Mouse (Mus musculus) forebrain, embryonic 14.5 days (tissue): ENCODE measurements around the gene Gm11232. TPM values are rescaled to one million over a fixed set of nuclear protein-coding genes. Genes with fewer than 3 reads are reported as not detected.

ENCODE experiments used
- ATAC-seq: fragments of 200-750 bp; cut with Nextera tagmentation; 2 replicates; pipeline ENCODE4 v1.8.0; 2017; ENCODE audit warnings: mild to moderate bottlenecking, moderate library complexity
- DNase-seq: peaks from one replicate; pipeline ENCODE4 v3.0.0-alpha.2; 2015; ENCODE audit warnings: low spot score
- H3K27ac ChIP-seq: fragments of 300-500 bp; sonication (generic); 2 replicates; pipeline ENCODE4 v1.5.1; 2014; ENCODE audit warnings: low read depth, mild to moderate bottlenecking, control low read depth, low read length, moderate library complexity
- H3K27me3 ChIP-seq: fragments of 300-500 bp; sonication (generic); replicated peaks from 2 replicates; pipeline ENCODE4 v1.6.1; 2014; ENCODE audit warnings: low read length, control low read depth, mixed read lengths; ENCODE audit not compliant: control insufficient read depth, insufficient read depth
- H3K36me3 ChIP-seq: fragments of 300-500 bp; sonication (generic); 2 replicates; pipeline ENCODE4 v1.6.1; 2014; ENCODE audit warnings: low read length, control low read depth; ENCODE audit not compliant: control insufficient read depth, insufficient read depth
- H3K4me1 ChIP-seq: fragments of 300-500 bp; sonication (generic); 2 replicates; pipeline ENCODE4 v1.6.1; 2014; ENCODE audit warnings: antibody characterized with exemption, low read length, control low read depth; ENCODE audit not compliant: control insufficient read depth, insufficient read depth
- H3K4me2 ChIP-seq: fragments of 300-500 bp; sonication (generic); 2 replicates; pipeline ENCODE4 v1.6.1; 2014; ENCODE audit warnings: mild to moderate bottlenecking, control low read depth, low read length
- H3K4me3 ChIP-seq: fragments of 300-500 bp; sonication (generic); 2 replicates; pipeline ENCODE4 v1.5.1; 2014; ENCODE audit warnings: low read depth, low read length, control low read depth
- H3K9ac ChIP-seq: fragments of 300-500 bp; sonication (generic); 2 replicates; pipeline ENCODE4 v1.6.1; 2014; ENCODE audit warnings: mild to moderate bottlenecking, low read length, control low read depth, moderate library complexity
- H3K9me3 ChIP-seq: fragments of 300-500 bp; sonication (generic); replicated peaks from 2 replicates; pipeline ENCODE4 v1.6.1; 2016; ENCODE audit warnings: low read length, control low read depth, mixed read lengths; ENCODE audit not compliant: control insufficient read depth
- WGBS: fragments of 180-500 bp; shearing (Covaris S2); extraction: QIAGEN DNeasy Blood & Tissue Kit; methylation state at CpG from one replicate; pipeline ENCODE4 v1.1.7; 2014; 5-methylcytosine and 5-hydroxymethylcytosine counted together
- polyA plus RNA-seq: library from polyadenylated mRNA; unstranded; fragments of >200 nt; fragmentation: Nextera tagmentation; extraction: Ambion mirVana; gene quantifications from 2 replicates; pipeline ENCODE4 v1.2.1, GENCODE M21; 2014

Gene Gm11232
- polyA plus RNA-seq, 1 experiment from 2014 or later, result not detected

DNA sequence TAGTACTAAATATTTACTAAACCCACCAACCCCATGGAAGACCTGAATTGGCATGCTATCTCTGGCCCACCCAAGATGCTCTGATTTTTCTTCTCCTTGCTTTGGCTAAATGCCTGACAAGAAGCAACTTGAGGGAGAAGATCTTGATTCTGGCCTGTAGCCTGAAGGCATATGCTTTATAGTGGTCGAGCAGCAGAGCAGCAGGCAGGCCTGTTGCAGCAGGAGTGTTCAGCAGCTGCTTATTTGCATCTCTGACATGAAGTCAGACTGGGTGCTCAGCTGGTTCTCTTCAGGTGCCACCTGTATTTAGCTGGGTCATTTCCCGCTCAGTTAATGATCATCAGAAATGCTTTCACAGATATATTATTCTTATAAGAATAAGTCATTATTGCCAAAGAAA, 30.2 kb downstream of the Gm11232 start:
- H3K36me3 ChIP-seq, result no peaks in the 10 kb centered on the region
- H3K27me3 ChIP-seq, result no peaks in the 10 kb centered on the region
- no peaks in the 10 kb centered on the region for H3K9me3 ChIP-seq
- 45% methylated on average over 2 of the region's 2 CpGs for WGBS
- H3K4me1 ChIP-seq, result no peaks in the 10 kb centered on the region; the same call in 1 of the 2 replicates
- DNase-seq (peak; percentile 69), ATAC-seq (peak; percentile 90)
- H3K9ac ChIP-seq, result no peak overlapping the region
- no peak overlapping the region for H3K4me3 ChIP-seq
- no peak overlapping the region for H3K27ac ChIP-seq
- no peak overlapping the region for H3K4me2 ChIP-seq

- H3K9me3 ChIP-seq, result no peaks in the 10 kb centered on the region
- no peaks in the 10 kb centered on the region; the same call in 1 of the 2 replicates for H3K4me1 ChIP-seq
- WGBS, result 67% methylated on average over 4 of the region's 4 CpGs
- no peak overlapping the region for H3K4me3 ChIP-seq
- no peak overlapping the region for H3K9ac ChIP-seq
- H3K4me2 ChIP-seq, result no peak overlapping the region
- DNase-seq (peak; percentile 76), ATAC-seq (peak; percentile 70)
- no peaks in the 10 kb centered on the region for H3K27me3 ChIP-seq
- no peak overlapping the region for H3K27ac ChIP-seq
- no peaks in the 10 kb centered on the region for H3K36me3 ChIP-seq
These were observed 30.7 kb downstream of the Gm11232 start for GRCm38 (mm10) chr4:71727056-71727455.

- H3K27me3 ChIP-seq, result no peaks in the 10 kb centered on the region
- DNase-seq, result no peak
- no peak overlapping the region for H3K9ac ChIP-seq
- no peaks in the 10 kb centered on the region for H3K36me3 ChIP-seq
- H3K4me2 ChIP-seq, result no peak overlapping the region
- WGBS, result 82% methylated on average over 2 of the region's 2 CpGs
- no peaks in the 10 kb centered on the region; the same call in 1 of the 2 replicates for H3K4me1 ChIP-seq
- no peaks in the 10 kb centered on the region for H3K9me3 ChIP-seq
- ATAC-seq, result no peak
- no peak overlapping the region for H3K27ac ChIP-seq
- H3K4me3 ChIP-seq, result no peak overlapping the region
These were observed 31.9 kb downstream of the Gm11232 start for GRCm38 (mm10) chr4:71725889-71726288.
